In genomic region chr5:115506454-115507201, GRCm38 (mm10) we compare ENCODE assay signal across 8 mouse cellular contexts. TPM values are rescaled to one million over a fixed set of nuclear protein-coding genes. Genes with fewer than 3 reads are reported as not detected.
DNase-seq lines count a peak whose midpoint lies in the region; ATAC-seq lines count a peak whose summit lies in the region.

TSS of gene Pxn (plus strand) at chr5:115506676.

- peak within 1 kb of the TSS; percentile 96 for H3K9ac ChIP-seq in intestine, embryonic 16.5 days (ENCODE audit: low read depth, low read length)

- H3K27me3 ChIP-seq in intestine, embryonic 16.5 days (replicated peaks; ENCODE audit: control insufficient read depth, insufficient read depth, low read length) = no peaks in the 10 kb centered on the region

- under 1% methylated on average over 50 of the region's 74 CpGs for WGBS in intestine, embryonic 16.5 days

- intact Hi-C loops in left cerebral cortex, postnatal 25 days (cut with DNase I) = loop anchor here (1.0 kb wide), 2 partner anchors 32 to 53 kb away; partner anchors contain the start of gene Rplp0

- H3K4me3 ChIP-seq in intestine, embryonic 16.5 days (ENCODE audit: low read length) = peak within 1 kb of the TSS; percentile 89

- H3K4me2 ChIP-seq in intestine, embryonic 16.5 days (ENCODE audit: low read depth, low read length) = peak within 1 kb of the TSS; percentile 89

- H3K9me3 ChIP-seq in intestine, embryonic 16.5 days (ENCODE audit: control insufficient read depth, low read length) = no peaks in the 10 kb centered on the region

- peak; percentile 88 for DNase-seq in adrenal gland, adult 8-10 months
- DNase-seq in embryo, embryonic 9.5 days (ENCODE audit: extremely low spot score) = peak; percentile 96
- DNase-seq in gonadal fat pad, adult 2 months (ENCODE audit: low read depth) = no peak
- peak; percentile 87 for DNase-seq in left cerebral cortex, postnatal 25 days (ENCODE audit: low spot score in 2 of 2)
- peak; percentile 95 for DNase-seq in mesoderm, embryonic 11.5 days (ENCODE audit: low read depth, low spot score)
- DNase-seq in right cerebral cortex, postnatal 25 days = peak; percentile 89
- peak; percentile 93 to 94 for DNase-seq in urinary bladder, postnatal 4 days (ENCODE audit: low spot score in 2 of 2)

- H3K27ac ChIP-seq in intestine, embryonic 16.5 days (ENCODE audit: low read length) = peak within 1 kb of the TSS; percentile 72

- peaks cover 32% of the 10 kb centered on the region for H3K4me1 ChIP-seq in intestine, embryonic 16.5 days (ENCODE audit: control insufficient read depth, insufficient read depth, low read length)

- ATAC-seq in intestine, embryonic 16.5 days = peak; percentile 84

- H3K36me3 ChIP-seq in intestine, embryonic 16.5 days (ENCODE audit: control insufficient read depth, insufficient read depth, low read length) = no peaks in the 10 kb centered on the region

RNA-seq across cellular contexts. Expression of gene Pxn, which starts in this region (rescaled TPM):
- 10 to 100 TPM; 32.1 to 64.5 (median 44.8) TPM for total RNA-seq in adrenal gland, adult 8-10 months (2022)
- polyA plus RNA-seq in gonadal fat pad, adult 2 months (2012; rRNA removed) = 97.9 and 102 TPM in 2 replicates
- 71.9 and 88.2 TPM in 2 replicates for polyA plus RNA-seq in intestine, embryonic 16.5 days (2015; fragmentation: Nextera tagmentation; extraction: Ambion mirVana)
- total RNA-seq in left cerebral cortex, postnatal 25 days (2021) = 10 to 100 TPM; 19.9 to 21.0 TPM
